ENCODE assay signal across 19 mouse cellular contexts in the genomic region with DNA sequence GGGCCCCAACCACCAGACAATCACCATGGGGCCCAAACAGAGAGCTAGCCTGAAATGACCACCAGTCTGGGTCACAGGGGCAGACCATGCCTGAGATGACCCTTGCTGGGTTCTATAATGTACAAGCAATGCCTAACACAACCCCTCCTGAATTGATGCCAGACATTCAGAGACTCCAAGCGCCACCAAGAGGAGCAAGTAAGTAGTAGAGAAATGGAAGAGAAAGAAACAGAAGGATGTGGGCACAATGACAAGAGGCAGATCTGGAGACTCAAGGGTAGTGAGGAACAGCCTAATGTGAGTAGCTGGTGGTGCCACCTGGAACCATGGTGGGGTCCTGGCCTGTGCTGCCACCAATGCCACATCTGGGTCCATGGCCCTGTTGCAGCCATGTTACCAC.
DNase-seq lines count a peak whose midpoint lies in the region; ATAC-seq and TF ChIP-seq lines count a peak whose summit lies in the region.
"Had no signal": no experiment of that assay in that cellular context is flagged by ENCODE, and none has a peak within 500 bp of the region (broad histone marks: within the 10 kb centered on the region; RNA-seq: fewer than 3 reads in every experiment).

No protein-coding gene starts in this region.

- DNase-seq in heart, postnatal 0 days (ENCODE audit: low spot score), result no peak
- no peak for DNase-seq in lung, postnatal 0 days (ENCODE audit: low spot score)
- no peak for DNase-seq in lung, postnatal 25 days (ENCODE audit: low spot score)
- peak; percentile 29 for DNase-seq in ES-CJ7 (ENCODE audit: low read depth, low spot score)
- peak; percentile 12 for DNase-seq in brain, embryonic 14.5 days (ENCODE audit: low read depth)
- no peak for DNase-seq in adrenal gland, adult 8-10 months
- DNase-seq: adrenal gland, postnatal 10 days; cerebellum, postnatal 14 days; gastrocnemius, postnatal 14 days; kidney, postnatal 10 days; layer of hippocampus, postnatal 36 days; right cerebral cortex, postnatal 4 days; thymus, postnatal 14 days had no signal

- H3K27ac ChIP-seq in heart, postnatal 0 days (ENCODE audit: low read depth), result no peak overlapping the region
- H3K27ac ChIP-seq in heart, embryonic 12.5 days (ENCODE audit: poor library complexity, severe bottlenecking), result no peak overlapping the region
- H3K27ac ChIP-seq in lung, postnatal 0 days (ENCODE audit: low read length), result no peak overlapping the region
- H3K27ac ChIP-seq: embryonic facial prominence, embryonic 15.5 days; liver, embryonic 14.5 days had no signal

- H3K36me3 ChIP-seq in heart, postnatal 0 days (replicated peaks; ENCODE audit: control insufficient read depth, insufficient read depth, low read length), result no peaks in the 10 kb centered on the region
- H3K36me3 ChIP-seq in heart, embryonic 12.5 days, result no peaks in the 10 kb centered on the region
- H3K36me3 ChIP-seq in lung, postnatal 0 days (ENCODE audit: insufficient read depth, low read length), result no peaks in the 10 kb centered on the region
- H3K36me3 ChIP-seq: embryonic facial prominence, embryonic 15.5 days had no signal

- peak; percentile 33 for TF ChIP-seq CTCF in heart, postnatal 0 days (IDR thresholded peaks at IDR 0.05; ENCODE audit: low read depth)
- peak; percentile 52 for TF ChIP-seq CTCF in lung, postnatal 0 days (IDR thresholded peaks at IDR 0.05)
- peak; percentile 16; the same call in 1 of the 2 replicates for TF ChIP-seq CTCF in brain, embryonic 14.5 days (IDR thresholded peaks at IDR 0.05; ENCODE audit: borderline replicate concordance, extremely low read depth, insufficient read depth, insufficient read length)

- ATAC-seq in heart, postnatal 0 days (ENCODE audit: insufficient read depth, low read depth), result no peak
- ATAC-seq in heart, embryonic 12.5 days (ENCODE audit: insufficient number of reproducible peaks, low FRiP score), result no peak
- ATAC-seq in lung, postnatal 0 days, result no peak
- ATAC-seq in inflammation-experienced regulatory T-cells, adult 6 months, result no peak
- ATAC-seq: forebrain, embryonic 16.5 days had no signal

- no peak for TF ChIP-seq EP300 in heart, postnatal 0 days (IDR thresholded peaks at IDR 0.05; ENCODE audit: low read depth)
- no peak for TF ChIP-seq EP300 in lung, postnatal 0 days (IDR thresholded peaks at IDR 0.05)

- no peaks in the 10 kb centered on the region for H3K27me3 ChIP-seq in heart, postnatal 0 days (ENCODE audit: control insufficient read depth, insufficient read depth, low read length)
- H3K27me3 ChIP-seq in heart, embryonic 12.5 days (replicated peaks), result no peaks in the 10 kb centered on the region
- no peaks in the 10 kb centered on the region for H3K27me3 ChIP-seq in lung, postnatal 0 days (replicated peaks; ENCODE audit: insufficient read depth, low read length)
- H3K27me3 ChIP-seq: embryonic facial prominence, embryonic 15.5 days had no signal

- no peak overlapping the region for H3K4me2 ChIP-seq in heart, postnatal 0 days (ENCODE audit: low read depth, low read length)
- H3K4me2 ChIP-seq in heart, embryonic 12.5 days, result no peak overlapping the region
- no peak overlapping the region for H3K4me2 ChIP-seq in lung, postnatal 0 days (replicated peaks; ENCODE audit: low read depth, low read length)
- H3K4me2 ChIP-seq: embryonic facial prominence, embryonic 15.5 days; heart, embryonic 11.5 days had no signal

- H3K4me3 ChIP-seq in heart, postnatal 0 days (ENCODE audit: low read depth, low read length), result no peak overlapping the region
- no peak overlapping the region for H3K4me3 ChIP-seq in heart, embryonic 12.5 days
- no peak overlapping the region for H3K4me3 ChIP-seq in lung, postnatal 0 days (ENCODE audit: low read depth, low read length)
- H3K4me3 ChIP-seq: embryonic facial prominence, embryonic 15.5 days had no signal

- H3K4me1 ChIP-seq in heart, postnatal 0 days (ENCODE audit: control insufficient read depth, insufficient read depth), result no peaks in the 10 kb centered on the region
- H3K4me1 ChIP-seq in heart, embryonic 12.5 days (replicated peaks), result no peaks in the 10 kb centered on the region
- H3K4me1 ChIP-seq in lung, postnatal 0 days (ENCODE audit: insufficient read depth, low read depth, low read length), result no peaks in the 10 kb centered on the region
- H3K4me1 ChIP-seq: embryonic facial prominence, embryonic 15.5 days had no signal

- no peak overlapping the region for H3K9ac ChIP-seq in heart, postnatal 0 days (replicated peaks; ENCODE audit: low read depth, low read length)
- H3K9ac ChIP-seq in heart, embryonic 12.5 days, result no peak overlapping the region
- H3K9ac ChIP-seq in lung, postnatal 0 days (replicated peaks; ENCODE audit: low read depth), result no peak overlapping the region
- H3K9ac ChIP-seq: embryonic facial prominence, embryonic 15.5 days; liver, embryonic 14.5 days had no signal

- no peak for TF ChIP-seq POLR2A in brain, embryonic 14.5 days (IDR thresholded peaks at IDR 0.05; ENCODE audit: borderline replicate concordance, extremely low read depth, insufficient read depth, insufficient read length, poor library complexity, severe bottlenecking)

- 57% methylated on average over 1 of the region's 1 CpGs for WGBS in heart, postnatal 0 days
- WGBS in heart, embryonic 12.5 days, result 50% methylated on average over 1 of the region's 1 CpGs
- 64% methylated on average over 1 of the region's 1 CpGs for WGBS in lung, postnatal 0 days

- H3K9me3 ChIP-seq in heart, postnatal 0 days (replicated peaks; ENCODE audit: control insufficient read depth, low read length), result no peaks in the 10 kb centered on the region
- no peaks in the 10 kb centered on the region for H3K9me3 ChIP-seq in heart, embryonic 12.5 days (replicated peaks)
- no peaks in the 10 kb centered on the region for H3K9me3 ChIP-seq in lung, postnatal 0 days (ENCODE audit: low read length)
- H3K9me3 ChIP-seq: embryonic facial prominence, embryonic 15.5 days had no signal

Comparison
In these comparisons a context has a peak if more than half of its experiments do, and no peak if none do; other contexts are left out.
1. DNase-seq: peak in ES-CJ7 (single experiment) and brain, embryonic 14.5 days (single experiment); none in heart, postnatal 0 days (single experiment), lung, postnatal 0 days (single experiment), lung, postnatal 25 days (single experiment) and adrenal gland, adult 8-10 months (single experiment).
2. Peak in every context shown above with its lines, with median percentiles within 50 percentile points of each other: CTCF ChIP-seq.